Mouse (Mus musculus): ENCODE results near the gene Rybp. TPM values are rescaled to one million over a fixed set of nuclear protein-coding genes. Genes with fewer than 3 reads are reported as not detected.

Gene Rybp
- polyA plus RNA-seq, 1 experiment from 2014 or later, result 9.8 TPM

DNA sequence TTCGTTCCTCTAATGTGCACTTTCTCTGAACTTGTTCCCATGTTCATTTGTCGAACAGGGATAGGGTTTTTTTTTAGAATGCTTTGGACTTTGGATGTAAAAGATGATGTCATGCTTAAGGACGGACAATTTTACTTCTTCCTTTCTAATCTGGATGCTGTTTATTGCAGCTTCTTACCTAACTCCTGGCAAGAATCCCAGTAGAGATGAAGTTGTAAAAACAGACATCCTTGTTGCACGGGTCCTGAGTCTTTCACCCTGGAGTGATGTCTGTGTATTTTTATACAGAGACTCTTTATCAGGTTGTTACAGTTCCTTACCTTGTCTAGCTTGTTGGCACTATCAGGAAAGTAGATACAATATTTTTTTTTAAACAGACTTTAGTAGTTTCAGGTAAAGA is 65.5 kb downstream of the Rybp start:
- Histone ChIP-seq H3K27ac (ENCODE audit: low read depth, low read length) (no peak overlapping the region), H3K4me3 (ENCODE audit: low read depth, low read length) (no peak overlapping the region), H3K27me3 (ENCODE audit: control insufficient read depth, insufficient read depth, low read length) (no peaks in the 10 kb centered on the region), H3K36me3 (ENCODE audit: control insufficient read depth, insufficient read depth, low read length) (no peaks in the 10 kb centered on the region), H3K9me3 (ENCODE audit: control insufficient read depth, low read length) (no peaks in the 10 kb centered on the region), H3K4me2 (replicated peaks; ENCODE audit: low read depth, low read length) (no peak overlapping the region), H3K9ac (ENCODE audit: low read depth, low read length) (no peak overlapping the region), H3K4me1 (replicated peaks; ENCODE audit: control insufficient read depth, insufficient read depth, low read length) (peaks cover 2% of the 10 kb centered on the region; the same call in 1 of the 2 replicates)
- 90% methylated on average over 4 of the region's 4 CpGs for WGBS
- ATAC-seq (ENCODE audit: low FRiP score) (no peak), DNase-seq (ENCODE audit: low spot score) (no peak)

DNA sequence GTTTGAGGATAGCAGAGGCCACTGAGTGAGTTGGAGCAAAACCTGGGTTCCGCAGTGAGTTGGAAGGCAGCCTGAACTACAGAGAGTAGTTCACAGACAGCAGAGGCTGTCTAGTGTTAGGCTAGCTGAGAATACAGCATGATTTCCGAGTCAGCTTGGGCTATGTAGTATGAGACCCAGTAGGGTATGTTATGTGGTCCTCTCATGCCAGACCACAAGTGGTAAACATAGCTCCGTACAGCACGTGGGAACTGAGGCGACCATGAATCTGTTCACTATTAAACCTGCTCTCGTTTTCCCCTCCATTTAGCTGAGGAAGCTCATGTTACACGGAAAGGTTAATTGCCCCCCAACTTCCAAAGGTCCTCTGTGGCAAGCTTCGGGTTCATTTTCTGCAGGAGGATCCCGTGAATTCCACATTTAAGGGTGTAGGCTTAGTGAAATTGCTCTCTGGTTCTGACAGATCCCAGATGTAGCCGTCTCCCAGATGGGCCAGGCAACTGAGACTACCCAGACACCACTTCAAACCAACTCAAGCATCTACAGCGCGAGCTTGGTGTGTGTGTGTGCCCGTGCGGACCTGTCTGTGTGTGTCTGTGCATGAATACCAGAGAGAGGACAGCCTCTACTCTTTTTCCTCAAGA is 66.2 kb downstream of the Rybp start:
- Histone ChIP-seq H3K9ac (ENCODE audit: low read depth, low read length) (no peak overlapping the region), H3K4me1 (replicated peaks; ENCODE audit: control insufficient read depth, insufficient read depth, low read length) (peaks cover 2% of the 10 kb centered on the region; the same call in 1 of the 2 replicates), H3K27me3 (ENCODE audit: control insufficient read depth, insufficient read depth, low read length) (no peaks in the 10 kb centered on the region; the same call in 1 of the 2 replicates), H3K4me2 (replicated peaks; ENCODE audit: low read depth, low read length) (no peak overlapping the region), H3K9me3 (ENCODE audit: control insufficient read depth, low read length) (no peaks in the 10 kb centered on the region), H3K4me3 (ENCODE audit: low read depth, low read length) (no peak overlapping the region), H3K36me3 (ENCODE audit: control insufficient read depth, insufficient read depth, low read length) (no peaks in the 10 kb centered on the region), H3K27ac (ENCODE audit: low read depth, low read length) (no peak overlapping the region)
- WGBS, result 81% methylated on average over 14 of the region's 14 CpGs
- ATAC-seq (ENCODE audit: low FRiP score) (no peak), DNase-seq (ENCODE audit: low spot score) (no peak)

DNA sequence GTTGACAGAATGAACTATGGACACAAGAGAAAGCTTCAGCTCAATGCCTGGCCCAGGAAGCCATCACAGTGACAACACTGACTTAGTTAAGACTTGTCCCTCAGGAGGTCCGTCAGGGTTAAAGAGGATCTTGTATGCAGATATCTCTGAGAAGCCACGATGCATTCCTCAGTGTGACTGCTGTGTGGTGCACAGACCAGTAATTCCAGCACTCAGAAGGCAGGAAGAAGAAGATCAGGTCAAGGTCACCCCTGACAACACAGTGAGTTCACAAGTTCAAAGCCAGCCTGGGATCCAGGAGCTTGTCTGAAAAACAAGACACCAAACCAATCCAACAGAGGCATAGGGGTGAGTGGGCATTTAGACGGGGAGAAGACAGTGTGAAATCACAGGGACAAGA is 67.3 kb downstream of the Rybp start:
- Histone ChIP-seq H3K9ac (ENCODE audit: low read depth, low read length) (no peak overlapping the region), H3K9me3 (ENCODE audit: control insufficient read depth, low read length) (no peaks in the 10 kb centered on the region), H3K4me3 (ENCODE audit: low read depth, low read length) (no peak overlapping the region), H3K4me2 (replicated peaks; ENCODE audit: low read depth, low read length) (no peak overlapping the region), H3K4me1 (replicated peaks; ENCODE audit: control insufficient read depth, insufficient read depth, low read length) (peaks cover 2% of the 10 kb centered on the region; the same call in 1 of the 2 replicates), H3K27ac (ENCODE audit: low read depth, low read length) (no peak overlapping the region), H3K36me3 (ENCODE audit: control insufficient read depth, insufficient read depth, low read length) (no peaks in the 10 kb centered on the region), H3K27me3 (ENCODE audit: control insufficient read depth, insufficient read depth, low read length) (no peaks in the 10 kb centered on the region; the same call in 1 of the 2 replicates)
- no peak for DNase-seq (ENCODE audit: low spot score)
- 65% methylated on average over 3 of the region's 3 CpGs for WGBS
- no peak for ATAC-seq (ENCODE audit: low FRiP score)

DNA sequence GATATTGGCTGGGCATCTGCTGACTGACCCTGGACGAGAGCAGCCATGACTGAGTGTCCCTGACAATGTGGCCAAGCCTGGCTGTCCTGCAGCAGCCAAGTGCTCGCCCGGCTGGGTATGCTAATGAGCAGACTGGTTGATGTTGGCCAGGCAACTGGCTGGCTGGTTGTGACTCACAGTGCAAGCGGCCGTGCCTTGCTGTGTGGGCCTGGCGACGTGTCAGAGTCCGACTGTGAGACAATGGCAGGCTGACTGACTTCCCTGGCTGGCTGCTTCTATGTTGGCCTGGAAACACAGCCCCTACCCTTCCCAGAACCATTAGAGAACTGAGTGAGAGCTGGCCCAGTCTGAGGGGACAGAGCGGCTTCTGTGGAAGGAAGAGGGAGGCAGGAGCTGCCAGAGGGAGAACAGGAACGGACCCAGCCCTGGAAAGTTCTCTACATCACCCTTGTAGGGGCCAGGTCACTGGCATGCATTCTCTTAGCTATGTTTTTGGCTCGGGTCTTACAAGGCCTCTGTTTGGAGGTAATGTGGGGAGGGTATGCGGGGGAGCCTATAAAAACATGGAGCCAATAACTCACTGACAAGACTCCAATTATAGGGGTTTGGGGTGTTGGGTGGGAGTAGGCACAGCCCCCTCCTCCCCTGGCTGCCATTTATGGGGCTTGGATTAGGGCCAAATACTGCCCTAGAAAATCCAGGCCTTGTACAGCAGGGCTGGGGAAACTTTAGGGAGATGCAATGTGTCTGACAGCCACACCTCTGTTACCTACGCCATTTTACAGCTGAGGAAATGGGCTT is 68.5 kb downstream of the Rybp start:
- Histone ChIP-seq H3K9me3 (ENCODE audit: control insufficient read depth, low read length) (no peaks in the 10 kb centered on the region), H3K27ac (ENCODE audit: low read depth, low read length) (peak overlapping the region; percentile 27; the same call in 1 of the 2 replicates), H3K4me1 (replicated peaks; ENCODE audit: control insufficient read depth, insufficient read depth, low read length) (peaks cover 4% of the 10 kb centered on the region; the same call in 1 of the 2 replicates), H3K4me2 (replicated peaks; ENCODE audit: low read depth, low read length) (no peak overlapping the region), H3K9ac (ENCODE audit: low read depth, low read length) (no peak overlapping the region), H3K4me3 (ENCODE audit: low read depth, low read length) (no peak overlapping the region), H3K36me3 (ENCODE audit: control insufficient read depth, insufficient read depth, low read length) (no peaks in the 10 kb centered on the region), H3K27me3 (ENCODE audit: control insufficient read depth, insufficient read depth, low read length) (peaks cover 4% of the 10 kb centered on the region)
- DNase-seq (ENCODE audit: low spot score) (peak; percentile 77), ATAC-seq (ENCODE audit: low FRiP score) (peak; percentile 88)
- 37% methylated on average over 13 of the region's 13 CpGs for WGBS

DNA sequence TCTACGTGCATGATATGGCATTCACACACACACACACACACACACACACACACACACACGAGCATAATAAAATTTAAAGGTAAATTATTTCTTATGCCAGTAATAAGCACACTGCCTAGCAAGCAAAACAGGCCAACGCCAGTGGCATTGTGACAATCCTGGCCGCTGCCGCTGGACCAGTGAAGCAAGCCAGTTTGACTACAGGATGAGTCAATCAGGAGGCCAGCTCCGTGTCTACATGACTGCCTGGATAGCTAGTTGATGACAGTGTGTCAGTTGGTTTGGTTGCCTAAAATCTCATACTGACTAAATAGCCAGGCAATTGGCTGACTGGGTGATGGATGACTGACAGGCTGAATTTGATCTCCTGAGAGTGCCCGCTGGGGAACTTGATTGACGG is 69.8 kb downstream of the Rybp start:
- Histone ChIP-seq H3K36me3 (ENCODE audit: control insufficient read depth, insufficient read depth, low read length) (no peaks in the 10 kb centered on the region), H3K27ac (ENCODE audit: low read depth, low read length) (no peak overlapping the region), H3K9me3 (ENCODE audit: control insufficient read depth, low read length) (no peaks in the 10 kb centered on the region), H3K9ac (ENCODE audit: low read depth, low read length) (no peak overlapping the region), H3K27me3 (ENCODE audit: control insufficient read depth, insufficient read depth, low read length) (peaks cover 10% of the 10 kb centered on the region), H3K4me1 (replicated peaks; ENCODE audit: control insufficient read depth, insufficient read depth, low read length) (peaks cover 9% of the 10 kb centered on the region; the same call in 1 of the 2 replicates), H3K4me3 (ENCODE audit: low read depth, low read length) (no peak overlapping the region), H3K4me2 (replicated peaks; ENCODE audit: low read depth, low read length) (no peak overlapping the region)
- ATAC-seq (ENCODE audit: low FRiP score) (no peak), DNase-seq (ENCODE audit: low spot score) (no peak)
- 85% methylated on average over 8 of the region's 8 CpGs for WGBS

DNA sequence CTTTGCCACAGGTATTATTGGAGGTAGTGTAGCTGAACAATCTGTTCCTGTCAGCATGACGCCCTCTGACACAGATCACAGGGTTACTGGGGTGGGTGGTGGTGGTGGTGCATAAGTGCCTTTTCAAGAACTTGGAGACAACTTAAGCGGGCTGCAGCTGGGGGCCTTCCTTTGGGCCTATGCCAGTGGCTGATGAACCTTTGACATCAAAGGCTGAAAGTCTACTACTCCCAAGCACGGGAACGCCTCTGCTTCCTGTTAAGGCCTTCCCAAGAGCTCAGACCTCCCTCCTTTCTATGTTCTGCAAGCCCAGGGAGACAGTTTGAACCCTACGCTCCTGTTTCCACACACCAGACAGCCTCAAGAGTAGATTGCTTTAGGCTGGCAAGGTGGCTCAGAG is 70.3 kb downstream of the Rybp start:
- Histone ChIP-seq H3K4me1 (replicated peaks; ENCODE audit: control insufficient read depth, insufficient read depth, low read length) (peaks cover 11% of the 10 kb centered on the region; the same call in 1 of the 2 replicates), H3K9me3 (ENCODE audit: control insufficient read depth, low read length) (no peaks in the 10 kb centered on the region), H3K27me3 (ENCODE audit: control insufficient read depth, insufficient read depth, low read length) (peaks cover 10% of the 10 kb centered on the region), H3K4me2 (replicated peaks; ENCODE audit: low read depth, low read length) (no peak overlapping the region), H3K36me3 (ENCODE audit: control insufficient read depth, insufficient read depth, low read length) (no peaks in the 10 kb centered on the region), H3K27ac (ENCODE audit: low read depth, low read length) (no peak overlapping the region), H3K4me3 (ENCODE audit: low read depth, low read length) (no peak overlapping the region), H3K9ac (ENCODE audit: low read depth, low read length) (no peak overlapping the region)
- ATAC-seq (ENCODE audit: low FRiP score), result no peak
- WGBS, result 83% methylated on average over 5 of the region's 5 CpGs
- no peak for DNase-seq (ENCODE audit: low spot score)

DNA sequence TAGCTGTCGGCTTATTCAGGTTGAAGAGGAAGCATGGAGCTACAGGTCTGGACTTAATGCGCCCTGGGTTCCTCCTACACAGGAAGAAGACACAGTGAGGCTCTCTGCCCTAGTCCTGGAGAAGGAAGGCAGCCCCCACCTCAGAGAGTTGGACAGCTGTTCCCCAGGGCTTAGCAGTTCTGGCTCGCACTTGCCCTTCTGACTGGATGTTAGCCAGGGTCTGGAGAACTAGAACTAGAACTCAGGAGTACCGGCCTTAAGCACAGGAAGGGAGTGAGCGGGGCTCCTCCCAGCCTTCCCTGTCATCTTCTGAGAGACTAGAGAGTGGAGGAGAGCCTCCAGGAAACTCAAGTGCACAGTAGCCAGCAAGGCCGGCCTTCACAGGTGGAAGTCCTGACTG is 71.5 kb downstream of the Rybp start:
- ATAC-seq (ENCODE audit: low FRiP score) (no peak), DNase-seq (ENCODE audit: low spot score) (no peak)
- Histone ChIP-seq H3K27ac (ENCODE audit: low read depth, low read length) (no peak overlapping the region), H3K36me3 (ENCODE audit: control insufficient read depth, insufficient read depth, low read length) (no peaks in the 10 kb centered on the region), H3K4me2 (replicated peaks; ENCODE audit: low read depth, low read length) (no peak overlapping the region), H3K9ac (ENCODE audit: low read depth, low read length) (no peak overlapping the region), H3K4me3 (ENCODE audit: low read depth, low read length) (no peak overlapping the region), H3K27me3 (ENCODE audit: control insufficient read depth, insufficient read depth, low read length) (peaks cover 10% of the 10 kb centered on the region), H3K9me3 (ENCODE audit: control insufficient read depth, low read length) (no peaks in the 10 kb centered on the region), H3K4me1 (replicated peaks; ENCODE audit: control insufficient read depth, insufficient read depth, low read length) (peaks cover 11% of the 10 kb centered on the region; the same call in 1 of the 2 replicates)
- WGBS, result 72% methylated on average over 6 of the region's 6 CpGs

DNA sequence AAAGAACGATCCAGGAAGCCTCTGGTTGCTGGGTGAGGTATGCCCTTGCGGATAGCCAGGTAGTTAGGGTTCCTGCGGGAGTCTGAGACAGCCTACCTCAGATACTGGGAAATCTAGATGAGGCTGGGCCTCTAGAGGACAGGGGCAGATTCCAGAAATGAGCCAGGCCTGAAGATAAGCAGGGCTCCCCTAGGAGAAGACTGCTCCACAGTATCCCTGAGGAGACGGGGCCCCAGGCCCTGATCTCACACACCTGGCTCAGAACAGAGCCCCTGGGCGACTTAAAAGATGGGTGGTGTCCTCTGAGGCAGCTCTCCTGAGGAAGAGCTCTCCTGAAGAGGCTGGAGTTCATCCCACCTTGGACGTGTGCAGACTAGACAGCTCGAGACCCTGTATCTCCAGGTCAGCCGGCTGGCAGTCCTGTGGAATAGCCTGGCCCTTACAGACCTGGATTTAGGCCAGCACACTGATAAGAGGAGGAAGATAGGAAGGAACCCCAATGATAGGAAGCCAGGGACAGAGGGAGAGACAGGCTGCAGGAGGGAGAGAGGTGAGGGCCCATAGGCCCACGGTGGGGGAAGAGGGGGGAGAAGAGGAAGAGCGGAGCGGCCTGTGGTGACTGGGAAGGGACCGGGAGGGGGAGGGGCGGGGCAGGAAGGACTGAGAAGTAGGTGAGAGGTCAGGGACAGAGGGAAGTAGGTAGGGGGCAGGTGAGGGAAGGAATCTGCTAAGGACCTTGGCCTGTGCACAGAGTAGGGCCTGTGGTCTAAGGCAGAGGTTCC is 73.0 kb downstream of the Rybp start:
- no peak for ATAC-seq (ENCODE audit: low FRiP score)

More for the DNA sequence above, 73.0 kb downstream of the Rybp start:
- peaks cover 11% of the 10 kb centered on the region; the same call in 1 of the 2 replicates for H3K4me1 ChIP-seq (replicated peaks; ENCODE audit: control insufficient read depth, insufficient read depth, low read length)
- H3K27ac ChIP-seq (ENCODE audit: low read depth, low read length), result no peak overlapping the region
- 48% methylated on average over 12 of the region's 13 CpGs for WGBS
- no peak overlapping the region for H3K4me2 ChIP-seq (replicated peaks; ENCODE audit: low read depth, low read length)
- no peaks in the 10 kb centered on the region for H3K36me3 ChIP-seq (ENCODE audit: control insufficient read depth, insufficient read depth, low read length)
- no peaks in the 10 kb centered on the region for H3K9me3 ChIP-seq (ENCODE audit: control insufficient read depth, low read length)
- H3K27me3 ChIP-seq (ENCODE audit: control insufficient read depth, insufficient read depth, low read length), result peaks cover 13% of the 10 kb centered on the region
- no peak overlapping the region for H3K9ac ChIP-seq (ENCODE audit: low read depth, low read length)
- no peak for DNase-seq (ENCODE audit: low spot score)
- H3K4me3 ChIP-seq (ENCODE audit: low read depth, low read length), result no peak overlapping the region
